Comparison of ENCODE assay signal across 9 mouse cellular contexts in genomic region chr11:80176911-80177895, GRCm38 (mm10). TPM values are rescaled to one million over a fixed set of nuclear protein-coding genes. Genes with fewer than 3 reads are reported as not detected.
DNase-seq lines count a peak whose midpoint lies in the region; ATAC-seq and TF ChIP-seq lines count a peak whose summit lies in the region.
"Had no signal": no experiment of that assay in that cellular context is flagged by ENCODE, and none has a peak within 500 bp of the region (broad histone marks: within the 10 kb centered on the region; RNA-seq: fewer than 3 reads in every experiment).

No protein-coding gene starts in this region.

- H3K4me1 ChIP-seq in kidney, embryonic 15.5 days: peaks cover 9% of the 10 kb centered on the region; the same call in 1 of the 2 replicates
- peaks cover 17 to 32% of the 10 kb centered on the region in 2 experiments for H3K4me1 ChIP-seq in ES-E14 (ENCODE audit: control insufficient read depth in 2 of 2, insufficient read depth in 2 of 2, low read length in 2 of 2, poor library complexity in 1 of 2)
- H3K4me1 ChIP-seq in heart, postnatal 0 days (ENCODE audit: control insufficient read depth, insufficient read depth): peaks cover 13% of the 10 kb centered on the region
- no peaks in the 10 kb centered on the region for H3K4me1 ChIP-seq in hindbrain, embryonic 11.5 days (replicated peaks; ENCODE audit: control insufficient read depth, insufficient read depth, low read length)
- H3K4me1 ChIP-seq: lung, embryonic 15.5 days; neural tube, embryonic 13.5 days had no signal

- WGBS in kidney, embryonic 15.5 days: 71% methylated on average over 11 of the region's 11 CpGs
- WGBS in heart, postnatal 0 days: 61% methylated on average over 11 of the region's 11 CpGs
- 75% methylated on average over 11 of the region's 11 CpGs for WGBS in hindbrain, embryonic 11.5 days

- DNase-seq in kidney, postnatal 14 days: peak; percentile 45
- peak; percentile 37 for DNase-seq in 416B (ENCODE audit: low read depth)
- no peak for DNase-seq in ES-E14 (ENCODE audit: low read depth, low spot score)
- DNase-seq in heart, postnatal 0 days (ENCODE audit: low spot score): peak; percentile 39
- no peak for DNase-seq in hindbrain, embryonic 11.5 days (ENCODE audit: low spot score)
- DNase-seq in embryo, embryonic 10.5 days (ENCODE audit: low spot score): no peak

- H3K9ac ChIP-seq in kidney, embryonic 15.5 days: no peak overlapping the region
- peak overlapping the region; percentile 59; the same call in 1 of the 2 replicates for H3K9ac ChIP-seq in ES-E14 (ENCODE audit: insufficient read depth, low read depth, low read length, poor library complexity, severe bottlenecking)
- H3K9ac ChIP-seq in heart, postnatal 0 days (replicated peaks; ENCODE audit: low read depth, low read length): no peak overlapping the region; the same call in 1 of the 2 replicates
- H3K9ac ChIP-seq in hindbrain, embryonic 11.5 days (ENCODE audit: low read depth, low read length): no peak overlapping the region
- H3K9ac ChIP-seq: lung, embryonic 15.5 days; neural tube, embryonic 13.5 days had no signal

- no peak for TF ChIP-seq CTCF in heart, postnatal 0 days (IDR thresholded peaks at IDR 0.05; ENCODE audit: low read depth)

- H3K27ac ChIP-seq in kidney, embryonic 15.5 days: no peak overlapping the region
- peak overlapping the region; percentile 88 for H3K27ac ChIP-seq in ES-E14 (ENCODE audit: insufficient read depth, low read depth, low read length, poor library complexity, severe bottlenecking)
- peak overlapping the region; percentile 48 for H3K27ac ChIP-seq in heart, postnatal 0 days (ENCODE audit: low read depth)
- no peak overlapping the region for H3K27ac ChIP-seq in hindbrain, embryonic 11.5 days (ENCODE audit: low read depth, low read length)
- H3K27ac ChIP-seq: lung, embryonic 15.5 days; neural tube, embryonic 13.5 days had no signal

- no peaks in the 10 kb centered on the region for H3K27me3 ChIP-seq in kidney, embryonic 15.5 days
- H3K27me3 ChIP-seq in heart, postnatal 0 days (ENCODE audit: control insufficient read depth, insufficient read depth, low read length): no peaks in the 10 kb centered on the region
- H3K27me3 ChIP-seq in hindbrain, embryonic 11.5 days (ENCODE audit: control insufficient read depth, insufficient read depth, low read length): no peaks in the 10 kb centered on the region
- H3K27me3 ChIP-seq: lung, embryonic 15.5 days had no signal

- no peak overlapping the region for H3K4me2 ChIP-seq in kidney, embryonic 15.5 days
- no peak overlapping the region for H3K4me2 ChIP-seq in heart, postnatal 0 days (ENCODE audit: low read depth, low read length)
- H3K4me2 ChIP-seq in hindbrain, embryonic 11.5 days (replicated peaks; ENCODE audit: low read depth, low read length): no peak overlapping the region
- H3K4me2 ChIP-seq: lung, embryonic 15.5 days; neural tube, embryonic 13.5 days had no signal

- TF ChIP-seq EP300 in heart, postnatal 0 days (IDR thresholded peaks at IDR 0.05; ENCODE audit: low read depth): no peak

- H3K9me3 ChIP-seq in kidney, embryonic 15.5 days (replicated peaks): no peaks in the 10 kb centered on the region
- no peaks in the 10 kb centered on the region for H3K9me3 ChIP-seq in ES-E14 (ENCODE audit: control insufficient read depth, insufficient read depth, low read depth, low read length)
- no peaks in the 10 kb centered on the region for H3K9me3 ChIP-seq in heart, postnatal 0 days (replicated peaks; ENCODE audit: control insufficient read depth, low read length)
- H3K9me3 ChIP-seq in hindbrain, embryonic 11.5 days (ENCODE audit: control insufficient read depth, low read length): no peaks in the 10 kb centered on the region
- H3K9me3 ChIP-seq: lung, embryonic 15.5 days; neural tube, embryonic 13.5 days had no signal

- H3K4me3 ChIP-seq in kidney, embryonic 15.5 days (replicated peaks): no peak overlapping the region
- peak overlapping the region; percentile 28 to 32; a peak in 2 of 4 replicates for H3K4me3 ChIP-seq in ES-E14 (ENCODE audit: insufficient read depth in 1 of 2, low read depth in 1 of 2, low read length in 2 of 2, poor library complexity in 1 of 2, severe bottlenecking in 1 of 2)
- no peak overlapping the region for H3K4me3 ChIP-seq in heart, postnatal 0 days (ENCODE audit: low read depth, low read length)
- H3K4me3 ChIP-seq in hindbrain, embryonic 11.5 days (ENCODE audit: low read depth, low read length): no peak overlapping the region
- H3K4me3 ChIP-seq: lung, embryonic 15.5 days; neural tube, embryonic 13.5 days had no signal

- H3K36me3 ChIP-seq in kidney, embryonic 15.5 days: no peaks in the 10 kb centered on the region
- H3K36me3 ChIP-seq in ES-E14 (ENCODE audit: control insufficient read depth, insufficient read depth, low read length, poor library complexity, severe bottlenecking): no peaks in the 10 kb centered on the region
- H3K36me3 ChIP-seq in heart, postnatal 0 days (replicated peaks; ENCODE audit: control insufficient read depth, insufficient read depth, low read length): no peaks in the 10 kb centered on the region
- no peaks in the 10 kb centered on the region for H3K36me3 ChIP-seq in hindbrain, embryonic 11.5 days (ENCODE audit: control insufficient read depth, insufficient read depth, low read length)
- H3K36me3 ChIP-seq: lung, embryonic 15.5 days; neural tube, embryonic 13.5 days had no signal

- in situ Hi-C loops in ES-E14 (cut with MboI; ENCODE audit: low sequenced_read_pairs in 2 of 2, unreplicated experiment in 2 of 2): no loop called here

- ATAC-seq in kidney, embryonic 15.5 days (replicated peaks; ENCODE audit: low FRiP score): no peak
- peak; percentile 27; the same call in 1 of the 2 replicates for ATAC-seq in heart, postnatal 0 days (ENCODE audit: insufficient read depth, low read depth)
- ATAC-seq in hindbrain, embryonic 11.5 days (ENCODE audit: low FRiP score): no peak

TF ChIP-seq in ES-E14, 5 proteins besides CTCF, POLR2A, EP300 and RAD21:
- 0 out of 2 replicates have a peak, but pooled peaks have one; percentile 8 for TF ChIP-seq CHD2 (IDR thresholded peaks at IDR 0.05; ENCODE audit: low read depth, low read length)
- TF ChIP-seq ZC3H11A (IDR thresholded peaks at IDR 0.05; ENCODE audit: borderline replicate concordance, low read depth, low read length): no peak
- peak; percentile 94 for TF ChIP-seq ZNF384 (IDR thresholded peaks at IDR 0.05; ENCODE audit: low read depth, low read length)
- TF ChIP-seq MAFK (IDR thresholded peaks at IDR 0.05; ENCODE audit: insufficient read depth, low read depth, low read length): peak; percentile 88

RNA-seq across cellular contexts. Expression of gene Rnf135, which starts 6.4 kb away (rescaled TPM):
- 10.1 and 11.6 TPM in 2 replicates for polyA plus RNA-seq in kidney, embryonic 15.5 days (2015; fragmentation: Nextera tagmentation; extraction: Ambion mirVana)
- total RNA-seq in ES-E14 (2012; rRNA removed): 3.4 and 5.2 TPM in 2 replicates
- 6.2 and 10.2 TPM in 2 replicates for total RNA-seq in heart, postnatal 0 days (2014; rRNA removed; ENCODE audit: low replicate concordance)
- polyA plus RNA-seq in heart, postnatal 0 days (2015; fragmentation: Nextera tagmentation; extraction: Ambion mirVana): 11.7 and 12.9 TPM in 2 replicates
- 3.3 and 3.8 TPM in 2 replicates for polyA plus RNA-seq in hindbrain, embryonic 11.5 days (2014; fragmentation: Nextera tagmentation; extraction: Ambion mirVana)

RNA-seq across cellular contexts. Expression of gene Adap2, which starts 23.3 kb away (rescaled TPM):
- polyA plus RNA-seq in kidney, embryonic 15.5 days (2015; fragmentation: Nextera tagmentation; extraction: Ambion mirVana): 2.3 and 2.7 TPM in 2 replicates
- total RNA-seq in ES-E14 (2012; rRNA removed): 2.8 and 5.1 TPM in 2 replicates
- total RNA-seq in heart, postnatal 0 days (2014; rRNA removed; ENCODE audit: low replicate concordance): 17.0 and 20.0 TPM in 2 replicates
- 2.1 and 3.0 TPM in 2 replicates for polyA plus RNA-seq in heart, postnatal 0 days (2015; fragmentation: Nextera tagmentation; extraction: Ambion mirVana)
- 1.1 and 1.4 TPM in 2 replicates for polyA plus RNA-seq in hindbrain, embryonic 11.5 days (2014; fragmentation: Nextera tagmentation; extraction: Ambion mirVana)

RNA-seq across cellular contexts. Expression of gene Rhot1, which starts 31.6 kb away (rescaled TPM):
- 53.3 and 54.8 TPM in 2 replicates for polyA plus RNA-seq in kidney, embryonic 15.5 days (2015; fragmentation: Nextera tagmentation; extraction: Ambion mirVana)
- 29.1 and 38.8 TPM in 2 replicates for total RNA-seq in ES-E14 (2012; rRNA removed)
- 77.3 and 89.3 TPM in 2 replicates for total RNA-seq in heart, postnatal 0 days (2014; rRNA removed; ENCODE audit: low replicate concordance)
- 48.8 and 53.8 TPM in 2 replicates for polyA plus RNA-seq in heart, postnatal 0 days (2015; fragmentation: Nextera tagmentation; extraction: Ambion mirVana)
- polyA plus RNA-seq in hindbrain, embryonic 11.5 days (2014; fragmentation: Nextera tagmentation; extraction: Ambion mirVana): 73.8 and 74.9 TPM in 2 replicates

RNA-seq across cellular contexts. Expression of gene Tefm, which starts 35.2 kb away (rescaled TPM):
- polyA plus RNA-seq in kidney, embryonic 15.5 days (2015; fragmentation: Nextera tagmentation; extraction: Ambion mirVana): 36.3 and 36.8 TPM in 2 replicates
- total RNA-seq in ES-E14 (2012; rRNA removed): 31.1 and 33.3 TPM in 2 replicates
- total RNA-seq in heart, postnatal 0 days (2014; rRNA removed; ENCODE audit: low replicate concordance): 32.4 and 40.3 TPM in 2 replicates
- polyA plus RNA-seq in heart, postnatal 0 days (2015; fragmentation: Nextera tagmentation; extraction: Ambion mirVana): 37.6 and 39.9 TPM in 2 replicates
- polyA plus RNA-seq in hindbrain, embryonic 11.5 days (2014; fragmentation: Nextera tagmentation; extraction: Ambion mirVana): 29.4 and 34.6 TPM in 2 replicates

Comparison
In these comparisons a context has a peak if more than half of its experiments do, and no peak if none do; other contexts are left out.
1. DNase-seq: peak in kidney, postnatal 14 days (single experiment), 416B (single experiment) and heart, postnatal 0 days (single experiment); none in ES-E14 (single experiment), hindbrain, embryonic 11.5 days (single experiment) and embryo, embryonic 10.5 days (single experiment).
2. H3K27ac ChIP-seq: peak in ES-E14 (single experiment) and heart, postnatal 0 days (single experiment); none in kidney, embryonic 15.5 days (single experiment) and hindbrain, embryonic 11.5 days (single experiment).
3. H3K4me3 ChIP-seq: peak in ES-E14 (2 of 2); none in kidney, embryonic 15.5 days (single experiment), heart, postnatal 0 days (single experiment) and hindbrain, embryonic 11.5 days (single experiment).